Mouse (Mus musculus) left cerebral cortex, postnatal 4 days (tissue): ENCODE results near the gene Lrrc25. TPM values are rescaled to one million over a fixed set of nuclear protein-coding genes. Genes with fewer than 3 reads are reported as not detected.

ENCODE experiments used
- total RNA-seq, 2 experiments: library from RNA; stranded (reverse); gene quantifications; 2 replicates each; pipeline ENCODE4 v1.2.3; 2021

The Lrrc25 gene
- total RNA-seq, 2 experiments from 2014 or later = 1.1 to 1.3 TPM

Other genes with a start within 250 kb of the Lrrc25 start
- under 1 TPM in 1 of 2 experiments, not detected in 1; 0.20 TPM for gene Comp, start 242.6 kb upstream of the Lrrc25 start, total RNA-seq
- gene Crtc1, start 176.6 kb upstream of the Lrrc25 start, total RNA-seq = 100 to 1,000 TPM; 109 TPM
- gene Klhl26, start 139.2 kb upstream of the Lrrc25 start, total RNA-seq = 10 to 100 TPM; 26.3 to 28.7 TPM
- 10 to 100 TPM; 65.7 to 80.3 TPM for gene Tmem59l, start 128.8 kb upstream of the Lrrc25 start, total RNA-seq
- gene Crlf1, start 123.0 kb upstream of the Lrrc25 start, total RNA-seq = 10 to 100 TPM; 22.3 to 32.3 TPM
- 100 to 1,000 TPM; 109 to 116 TPM for gene Rex1bd, start 109.4 kb upstream of the Lrrc25 start, total RNA-seq
- 1,000 to 10,000 TPM; 1,115 to 1,131 TPM for gene Uba52, start 105.4 kb upstream of the Lrrc25 start, total RNA-seq
- gene Fkbp8, start 88.4 kb upstream of the Lrrc25 start, total RNA-seq = 100 to 1,000 TPM; 311 to 344 TPM
- 10 to 100 TPM; 31.9 to 33.0 TPM for gene Kxd1, start 88.2 kb upstream of the Lrrc25 start, total RNA-seq
- gene Ell, start 76.7 kb upstream of the Lrrc25 start, total RNA-seq = 10 to 100 TPM; 17.7 to 20.0 TPM
- 10 to 100 TPM; 87.9 to 88.5 TPM for gene Isyna1, start 21.8 kb upstream of the Lrrc25 start, total RNA-seq
- gene Ssbp4, start 7.3 kb upstream of the Lrrc25 start, total RNA-seq = 100 to 1,000 TPM; 156 to 193 TPM
- not detected for gene Gdf15, start 16.3 kb downstream of the Lrrc25 start, total RNA-seq
- gene Pgpep1, start 44.2 kb downstream of the Lrrc25 start, total RNA-seq = 10 to 100 TPM; 29.7 to 30.5 TPM
- gene Lsm4, start 57.1 kb downstream of the Lrrc25 start, total RNA-seq = 10 to 100 TPM; 85.2 to 93.7 TPM
- gene Jund, start 82.8 kb downstream of the Lrrc25 start, total RNA-seq = 100 to 1,000 TPM; 146 to 158 TPM
- under 1 TPM; 0.40 to 0.50 TPM for gene Iqcn, start 87.3 kb downstream of the Lrrc25 start, total RNA-seq
- gene Gm3336, start 102.4 kb downstream of the Lrrc25 start, total RNA-seq = not detected
- under 1 TPM; 0.56 to 0.66 TPM for gene Pde4c, start 107.6 kb downstream of the Lrrc25 start, total RNA-seq
- 100 to 1,000 TPM; 414 to 476 TPM for gene Rab3a, start 138.5 kb downstream of the Lrrc25 start, total RNA-seq
- 10 to 100 TPM; 31.7 to 32.6 TPM for gene Mpv17l2, start 144.8 kb downstream of the Lrrc25 start, total RNA-seq
- 100 to 1,000 TPM; 187 to 198 TPM for gene Pik3r2, start 160.6 kb downstream of the Lrrc25 start, total RNA-seq
- 10 to 100 TPM; 78.2 to 86.3 TPM for gene Mast3, start 188.9 kb downstream of the Lrrc25 start, total RNA-seq
- gene Il12rb1, start 192.3 kb downstream of the Lrrc25 start, total RNA-seq = under 1 TPM; 0.20 to 0.22 TPM
- 10 to 100 TPM; 13.0 to 14.9 TPM for gene Arrdc2, start 223.6 kb downstream of the Lrrc25 start, total RNA-seq
- gene Kcnn1, start 247.1 kb downstream of the Lrrc25 start, total RNA-seq = 10 to 100 TPM; 29.6 to 48.2 TPM